Mouse (Mus musculus): ENCODE measurements around the gene Sdk1. TPM values are rescaled to one million over a fixed set of nuclear protein-coding genes. Genes with fewer than 3 reads are reported as not detected.

Sdk1 gene
- polyA plus RNA-seq, 1 experiment = 0.71 TPM

- 83% methylated on average over 17 of the region's 17 CpGs for WGBS
- DNase-seq (ENCODE audit: low read depth, low spot score) = no peak
Observed at GRCm38 (mm10) chr5:142156868-142157852, 915.9 kb downstream of the Sdk1 start.

GRCm38 (mm10) chr5:142163483-142163882 lies 922.2 kb downstream of the Sdk1 start:
- DNase-seq (ENCODE audit: low read depth, low spot score) = no peak
- 81% methylated on average over 4 of the region's 4 CpGs for WGBS

DNA sequence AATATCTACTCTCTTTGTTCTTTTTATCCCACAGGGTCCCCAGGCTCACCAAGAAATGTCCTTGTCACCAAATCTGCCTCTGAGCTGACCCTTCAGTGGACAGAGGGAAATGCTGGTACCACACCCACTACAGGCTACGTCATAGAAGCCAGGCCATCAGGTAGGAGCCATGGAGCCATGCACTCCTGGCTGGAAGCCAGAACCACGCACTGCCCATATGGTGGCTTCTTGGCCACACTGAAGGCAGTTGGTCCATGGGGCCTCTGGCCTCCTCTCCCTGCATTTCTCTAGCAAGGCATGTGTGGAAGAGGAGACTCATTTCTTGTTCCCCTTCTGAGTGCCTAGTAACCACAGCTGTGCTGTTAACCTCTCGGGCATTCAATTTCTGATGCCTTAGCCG lies 932.3 kb downstream of the Sdk1 start:
- 68% methylated on average over 4 of the region's 4 CpGs for WGBS
- no peak for DNase-seq (ENCODE audit: low read depth, low spot score)

- DNase-seq (ENCODE audit: low read depth, low spot score) = no peak
- WGBS = 55% methylated on average over 8 of the region's 8 CpGs
Observed at GRCm38 (mm10) chr5:142178164-142178563, 936.9 kb downstream of the Sdk1 start.

- no peak for DNase-seq (ENCODE audit: low read depth, low spot score)
- WGBS = 89% methylated on average over 11 of the region's 11 CpGs
Observed at GRCm38 (mm10) chr5:142179304-142179703, 938.0 kb downstream of the Sdk1 start.

DNA sequence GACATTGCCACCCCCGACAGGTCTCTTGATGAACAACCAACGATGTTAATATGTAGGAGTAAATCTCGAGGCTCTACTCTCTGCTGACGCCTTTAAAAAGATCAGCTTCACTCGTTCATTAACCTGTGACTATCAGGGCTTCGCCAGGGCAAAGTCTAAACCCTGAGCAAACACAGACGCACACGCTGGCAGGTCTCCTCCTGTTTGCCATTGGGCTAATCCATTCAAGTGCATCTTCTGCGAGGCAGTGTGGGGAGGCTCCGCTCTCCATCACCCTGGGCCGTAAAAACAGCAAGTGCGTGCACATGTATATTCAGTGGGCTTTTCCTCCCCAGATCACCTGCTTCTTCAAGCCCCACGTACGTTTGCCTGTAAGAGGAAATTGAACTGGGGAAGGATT lies 940.6 kb downstream of the Sdk1 start:
- DNase-seq (ENCODE audit: low read depth, low spot score) = peak; percentile 24
- 28% methylated on average over 14 of the region's 14 CpGs for WGBS

DNA sequence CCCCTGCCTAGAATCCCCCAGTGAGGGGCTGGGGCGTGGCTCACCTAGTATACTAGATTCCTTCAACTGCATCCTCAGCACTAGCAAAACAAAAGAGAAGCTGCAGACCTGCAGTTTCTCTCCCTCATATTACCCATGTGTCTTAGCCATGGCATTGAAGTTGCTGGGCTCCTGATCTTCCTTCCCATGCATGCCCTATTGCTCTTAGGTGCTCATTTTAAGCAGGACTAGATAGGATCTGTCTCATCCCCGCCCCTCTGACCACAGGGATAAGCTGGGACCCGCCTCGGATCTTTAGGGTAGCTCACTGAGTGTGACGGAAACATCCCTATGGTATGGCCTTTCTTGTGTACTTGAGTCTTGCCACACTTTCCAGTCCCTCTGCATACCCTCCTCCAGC lies 947.5 kb downstream of the Sdk1 start:
- no peak for DNase-seq (ENCODE audit: low read depth, low spot score)
- WGBS = 79% methylated on average over 5 of the region's 5 CpGs

DNA sequence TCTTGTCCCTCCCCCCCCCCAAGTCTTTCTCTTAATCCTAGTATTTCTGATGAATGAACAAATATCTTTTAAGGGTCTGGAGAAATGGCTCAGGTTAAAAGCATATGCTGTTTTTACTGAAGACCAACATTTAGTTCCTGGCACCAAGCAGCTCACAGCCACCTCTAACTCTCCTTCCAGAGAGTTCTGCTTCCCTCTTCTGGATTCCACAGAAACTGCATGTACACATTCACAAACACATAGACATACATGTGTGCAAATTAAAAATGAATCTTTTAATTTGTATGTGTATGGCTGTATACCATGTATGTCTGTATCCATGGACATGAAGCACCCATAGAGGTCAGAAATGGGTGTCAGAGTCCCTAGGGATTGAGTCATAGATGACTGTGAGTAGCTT lies 968.6 kb downstream of the Sdk1 start:
- DNase-seq (ENCODE audit: low read depth, low spot score) = no peak

DNA sequence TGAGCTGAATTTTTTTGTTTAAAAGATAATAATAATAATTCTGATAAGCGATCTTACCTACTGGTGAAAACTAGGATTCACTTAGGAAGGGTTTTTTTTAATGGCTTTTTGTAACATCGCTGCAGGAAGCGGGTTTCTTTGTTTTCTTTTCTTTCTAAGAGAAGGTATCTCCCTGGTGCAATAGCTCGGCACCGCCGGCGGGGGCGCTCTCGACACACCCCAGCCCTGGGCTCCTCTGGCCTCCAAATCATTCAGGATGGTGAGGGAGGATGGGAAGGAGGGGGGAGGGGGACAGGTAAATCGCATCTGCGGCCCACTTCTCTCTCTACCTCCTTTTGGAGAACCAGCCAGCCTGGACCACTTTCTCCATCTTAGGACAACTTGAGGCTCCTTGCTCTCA lies 971.0 kb downstream of the Sdk1 start:
- 67% methylated on average over 11 of the region's 11 CpGs for WGBS
- no peak for DNase-seq (ENCODE audit: low read depth, low spot score)

- 69% methylated on average over 5 of the region's 5 CpGs for WGBS
- DNase-seq (ENCODE audit: low read depth, low spot score) = no peak
Observed at GRCm38 (mm10) chr5:142215981-142216380, 974.7 kb downstream of the Sdk1 start.

DNA sequence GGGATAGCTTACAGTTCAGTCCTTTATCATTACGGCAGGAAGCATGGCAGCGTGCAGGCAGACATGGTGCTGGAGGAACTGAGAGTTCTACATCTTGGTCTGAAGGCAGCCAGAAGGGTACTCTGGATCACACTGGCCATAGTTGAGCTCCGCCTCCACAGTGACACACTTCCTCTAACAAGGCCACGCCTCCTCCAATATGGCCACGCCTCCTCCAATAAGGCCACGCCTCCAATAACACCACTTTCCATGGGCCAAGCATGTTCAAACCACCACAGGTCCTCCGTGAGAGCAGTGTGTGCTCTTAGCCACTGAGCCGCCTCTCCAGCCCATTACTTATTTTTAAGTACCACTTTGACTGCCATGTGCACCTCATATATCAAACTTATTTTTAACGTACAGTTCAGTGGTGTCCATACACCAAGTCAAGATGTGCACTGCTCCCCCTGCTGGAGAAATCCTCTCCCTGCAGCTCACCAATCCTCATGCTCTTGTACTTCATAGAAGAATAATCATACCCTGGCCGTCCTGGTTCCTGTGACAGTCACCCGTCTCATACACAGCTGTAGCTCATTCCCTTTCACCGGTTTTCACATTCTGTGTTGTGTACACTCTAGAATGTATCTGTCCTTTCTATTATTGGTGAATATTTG lies 979.7 kb downstream of the Sdk1 start:
- WGBS = 88% methylated on average over 12 of the region's 12 CpGs
- DNase-seq (ENCODE audit: low read depth, low spot score) = no peak

DNA sequence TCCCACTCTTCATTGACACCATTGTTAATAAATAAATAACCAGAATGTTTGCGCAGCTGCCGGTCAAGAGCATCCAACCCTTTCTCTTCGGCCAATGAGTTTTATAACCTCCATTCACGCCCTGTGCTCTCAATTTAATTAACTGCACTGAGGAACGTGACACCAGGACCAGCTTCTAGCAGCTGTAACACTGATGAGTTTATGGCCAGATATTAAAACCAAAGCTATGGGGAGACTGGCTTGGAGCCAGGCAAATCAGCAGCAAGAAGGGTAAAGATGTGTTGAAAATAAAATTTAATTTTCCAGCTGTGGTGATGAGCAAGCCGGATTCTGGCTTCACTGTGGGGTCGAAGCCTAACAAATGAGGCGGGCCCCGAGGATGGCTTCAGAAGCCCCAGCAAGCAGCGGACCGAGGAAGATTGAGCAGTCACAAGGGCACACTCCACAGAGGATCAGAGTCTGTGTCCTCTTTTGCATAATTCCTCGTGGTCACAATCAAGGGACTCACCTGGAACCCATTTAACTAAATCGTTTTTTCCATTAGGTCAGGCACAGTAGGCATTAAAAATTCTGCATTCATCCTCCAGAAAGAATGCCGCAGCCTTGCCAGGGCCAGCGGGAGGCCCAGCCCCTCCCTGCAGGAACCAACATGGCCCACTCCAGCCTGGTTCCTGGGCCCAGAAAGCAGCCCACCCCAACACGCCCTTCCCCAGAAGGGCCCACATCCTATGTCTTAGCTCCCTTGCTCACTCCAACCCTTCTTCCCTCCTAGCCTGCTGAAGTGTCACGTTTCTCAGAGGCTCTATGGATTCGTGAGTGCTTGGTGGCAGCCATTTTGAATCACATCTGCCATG lies 987.9 kb downstream of the Sdk1 start:
- no peak for DNase-seq (ENCODE audit: low read depth, low spot score)
- 59% methylated on average over 18 of the region's 18 CpGs for WGBS

- no peak for DNase-seq (ENCODE audit: low read depth, low spot score)
- 83% methylated on average over 8 of the region's 8 CpGs for WGBS
Observed at GRCm38 (mm10) chr5:142229811-142230205, 988.5 kb downstream of the Sdk1 start.

GRCm38 (mm10) chr5:142240288-142240687 lies 999.0 kb downstream of the Sdk1 start:
- WGBS = 95% methylated on average over 6 of the region's 6 CpGs
- no peak for DNase-seq (ENCODE audit: low read depth, low spot score)

GRCm38 (mm10) chr5:142242597-142242996 lies 1001.3 kb downstream of the Sdk1 start:
- DNase-seq (ENCODE audit: low read depth, low spot score) = no peak
- WGBS = 37% methylated on average over 3 of the region's 3 CpGs

- DNase-seq (ENCODE audit: low read depth, low spot score) = no peak
- 87% methylated on average over 2 of the region's 2 CpGs for WGBS
Observed at GRCm38 (mm10) chr5:142243069-142243468, 1001.8 kb downstream of the Sdk1 start.

- DNase-seq (ENCODE audit: low read depth, low spot score) = no peak
- WGBS = 78% methylated on average over 6 of the region's 6 CpGs
Observed at GRCm38 (mm10) chr5:142256231-142256630, 1014.9 kb downstream of the Sdk1 start.

- DNase-seq (ENCODE audit: low read depth, low spot score) = no peak
- 79% methylated on average over 7 of the region's 7 CpGs for WGBS
Observed at GRCm38 (mm10) chr5:142258716-142259115, 1017.4 kb downstream of the Sdk1 start.

- WGBS = 51% methylated on average over 6 of the region's 6 CpGs
- no peak for DNase-seq (ENCODE audit: low read depth, low spot score)
Observed at GRCm38 (mm10) chr5:142262060-142262459, 1020.8 kb downstream of the Sdk1 start.

Data from large intestine, adult 2 months (tissue).